Mouse (Mus musculus) stomach, postnatal 0 days (tissue): ENCODE data around the gene Celsr3.

Experiments
- CTCF ChIP-seq: IDR thresholded peaks from 2 replicates; pipeline ENCODE4 v1.5.1; 2016; ENCODE audit warnings: antibody characterized with exemption, low read depth, mild to moderate bottlenecking, moderate library complexity
- EP300 ChIP-seq: optimal IDR thresholded peaks from 2 replicates; pipeline ENCODE3; 2016; ENCODE audit warnings: antibody characterized with exemption

- TF ChIP-seq CTCF = no peak; the same call in 1 of the 2 replicates
- TF ChIP-seq EP300 = no peak
These were observed 28.1 kb downstream of the Celsr3 start for GRCm38 (mm10) chr9:108854241-108854696.
